Mouse (Mus musculus) neural tube, embryonic 13.5 days (tissue): ENCODE data around the gene N4bp2l1. TPM values are rescaled to one million over a fixed set of nuclear protein-coding genes. Genes with fewer than 3 reads are reported as not detected.
A peak's percentile ranks its signal among the peaks of the same experiment; 100 is the strongest.

Experiments
- ATAC-seq: fragments of 200-750 bp; cut with Nextera tagmentation; 2 replicates; pipeline ENCODE4 v1.8.0; 2017; ENCODE audit warnings: low read depth, mild to moderate bottlenecking, moderate TSS enrichment, moderate library complexity
- H3K27ac ChIP-seq: fragments of 300-500 bp; sonication (generic); replicated peaks from 2 replicates; pipeline ENCODE4 v1.5.1; 2015; ENCODE audit warnings: moderate library complexity, mild to moderate bottlenecking, inconsistent platforms
- H3K27me3 ChIP-seq: fragments of 300-500 bp; sonication (generic); 2 replicates; pipeline ENCODE4 v1.6.1; 2015; ENCODE audit warnings: mild to moderate bottlenecking, inconsistent platforms
- H3K36me3 ChIP-seq: fragments of 300-500 bp; sonication (generic); 2 replicates; pipeline ENCODE4 v1.6.1; 2015; ENCODE audit warnings: mild to moderate bottlenecking, inconsistent platforms
- H3K4me1 ChIP-seq: fragments of 300-500 bp; sonication (generic); replicated peaks from 2 replicates; pipeline ENCODE4 v1.6.1; 2015; ENCODE audit warnings: inconsistent platforms
- H3K4me2 ChIP-seq: fragments of 300-500 bp; sonication (generic); 2 replicates; pipeline ENCODE4 v1.6.1; 2015; ENCODE audit warnings: inconsistent platforms, mild to moderate bottlenecking, moderate library complexity
- H3K4me3 ChIP-seq: fragments of 300-500 bp; sonication (generic); 2 replicates; pipeline ENCODE4 v1.5.1; 2015; ENCODE audit warnings: mild to moderate bottlenecking, inconsistent platforms
- H3K9ac ChIP-seq: fragments of 300-500 bp; sonication (generic); 2 replicates; pipeline ENCODE4 v1.6.1; 2015; ENCODE audit warnings: moderate library complexity, mild to moderate bottlenecking, inconsistent platforms
- H3K9me3 ChIP-seq: fragments of 300-500 bp; sonication (generic); 2 replicates; pipeline ENCODE4 v1.6.1; 2016; ENCODE audit warnings: inconsistent platforms
- WGBS: fragments of 180-500 bp; shearing (Covaris S2); methylation state at CpG from one replicate; pipeline ENCODE4 v1.1.7; 2015; 5-methylcytosine and 5-hydroxymethylcytosine counted together
- polyA plus RNA-seq: library from polyadenylated mRNA; unstranded; fragments of >200 nt; fragmentation: Nextera tagmentation; extraction: Ambion mirVana; gene quantifications from 2 replicates; pipeline ENCODE4 v1.2.1, GENCODE M21; 2015

Gene N4bp2l1
- polyA plus RNA-seq, 1 experiment from 2014 or later, result 6.7 TPM

- ATAC-seq, result no peak
- Histone ChIP-seq H3K36me3 (peaks cover 34% of the 10 kb centered on the region), H3K4me3 (no peak overlapping the region), H3K27ac (no peak overlapping the region), H3K9ac (no peak overlapping the region), H3K4me2 (no peak overlapping the region), H3K4me1 (no peaks in the 10 kb centered on the region), H3K9me3 (no peaks in the 10 kb centered on the region), H3K27me3 (no peaks in the 10 kb centered on the region)
- 71% methylated on average over 3 of the region's 3 CpGs for WGBS
These were observed 45.4 kb downstream of the N4bp2l1 start for GRCm38 (mm10) chr5:150551637-150552036.

- ATAC-seq, result no peak
- H3K9ac ChIP-seq, result no peak overlapping the region
- 0 out of 2 replicates have a peak, but pooled peaks cover 3% of the 10 kb centered on the region for H3K9me3 ChIP-seq
- no peak overlapping the region for H3K4me3 ChIP-seq
- no peaks in the 10 kb centered on the region for H3K27me3 ChIP-seq
- H3K4me2 ChIP-seq, result no peak overlapping the region
- peaks cover 20% of the 10 kb centered on the region for H3K36me3 ChIP-seq
- no peak overlapping the region for H3K27ac ChIP-seq
- 91% methylated on average over 2 of the region's 2 CpGs for WGBS
- no peaks in the 10 kb centered on the region for H3K4me1 ChIP-seq
These were observed 53.8 kb downstream of the N4bp2l1 start for GRCm38 (mm10) chr5:150543184-150543583.

- no peaks in the 10 kb centered on the region for H3K27me3 ChIP-seq
- no peak for ATAC-seq
- no peaks in the 10 kb centered on the region for H3K4me1 ChIP-seq
- peaks cover 33% of the 10 kb centered on the region for H3K36me3 ChIP-seq
- H3K4me2 ChIP-seq, result no peak overlapping the region
- no peak overlapping the region for H3K9ac ChIP-seq
- WGBS, result 96% methylated on average over 1 of the region's 1 CpGs
- H3K9me3 ChIP-seq, result 0 out of 2 replicates have a peak, but pooled peaks cover 3% of the 10 kb centered on the region
- H3K27ac ChIP-seq, result no peak overlapping the region
- H3K4me3 ChIP-seq, result no peak overlapping the region
These were observed 55.7 kb downstream of the N4bp2l1 start for GRCm38 (mm10) chr5:150541302-150541701.

GRCm38 (mm10) chr5:150525239-150525638, 71.7 kb downstream of the N4bp2l1 start:
- H3K27me3 ChIP-seq, result no peaks in the 10 kb centered on the region
- peaks cover 7% of the 10 kb centered on the region; the same call in 1 of the 2 replicates for H3K36me3 ChIP-seq
- H3K9ac ChIP-seq, result no peak overlapping the region
- no peaks in the 10 kb centered on the region for H3K9me3 ChIP-seq
- ATAC-seq, result no peak
- H3K27ac ChIP-seq, result no peak overlapping the region
- no peak overlapping the region for H3K4me3 ChIP-seq
- H3K4me2 ChIP-seq, result no peak overlapping the region
- 92% methylated on average over 2 of the region's 2 CpGs for WGBS
- peaks cover 16% of the 10 kb centered on the region for H3K4me1 ChIP-seq

GRCm38 (mm10) chr5:150522867-150523234, 74.1 kb downstream of the N4bp2l1 start:
- ATAC-seq, result peak; percentile 61
- Histone ChIP-seq H3K4me3 (peak overlapping the region; percentile 77), H3K36me3 (no peaks in the 10 kb centered on the region), H3K4me2 (peak overlapping the region; percentile 68), H3K9ac (peak overlapping the region; percentile 84), H3K27ac (peak overlapping the region; percentile 64; the same call in 1 of the 2 replicates), H3K27me3 (no peaks in the 10 kb centered on the region), H3K4me1 (peaks cover 16% of the 10 kb centered on the region), H3K9me3 (no peaks in the 10 kb centered on the region)
- 9% methylated on average over 11 of the region's 11 CpGs for WGBS

GRCm38 (mm10) chr5:150521937-150522866, 74.8 kb downstream of the N4bp2l1 start, which contains the start of gene Brca2:
Brca2 (plus strand) TSS chr5:150522630.
- Histone ChIP-seq H3K4me3 (peak within 1 kb of the TSS; percentile 77), H3K9me3 (no peaks in the 10 kb centered on the region), H3K9ac (peak within 1 kb of the TSS; percentile 84), H3K36me3 (no peaks in the 10 kb centered on the region), H3K27me3 (no peaks in the 10 kb centered on the region), H3K27ac (peak within 1 kb of the TSS; percentile 64; the same call in 1 of the 2 replicates), H3K4me2 (peak within 1 kb of the TSS; percentile 68), H3K4me1 (peaks cover 16% of the 10 kb centered on the region)
- ATAC-seq, result peak; percentile 96
- 7% methylated on average over 63 of the region's 63 CpGs for WGBS

Other genes starting within 250 kb of the N4bp2l1 start
- not detected in 2 replicates for gene Zar1l, start 79.0 kb downstream of the N4bp2l1 start, polyA plus RNA-seq
- 8.6 and 10.2 TPM in 2 replicates for gene Brca2, start 74.6 kb downstream of the N4bp2l1 start, polyA plus RNA-seq
- 32.6 and 38.6 TPM in 2 replicates for gene N4bp2l2, start 69.0 kb upstream of the N4bp2l1 start, polyA plus RNA-seq
- 28.7 and 30.9 TPM in 2 replicates for gene Pds5b, start 76.6 kb upstream of the N4bp2l1 start, polyA plus RNA-seq